Mouse (Mus musculus) ES-E14 (cell line): ENCODE data around the gene Ccdc169.

Source experiments
- CHD2 ChIP-seq: IDR thresholded peaks from 2 replicates; pipeline ENCODE4 v1.6.1; 2014; ENCODE audit warnings: mild to moderate bottlenecking, low read depth, low read length, inconsistent platforms
- ZNF384 ChIP-seq: IDR thresholded peaks from 2 replicates; pipeline ENCODE4 v1.6.1; 2012; ENCODE audit warnings: low read depth, low read length, inconsistent platforms

DNA sequence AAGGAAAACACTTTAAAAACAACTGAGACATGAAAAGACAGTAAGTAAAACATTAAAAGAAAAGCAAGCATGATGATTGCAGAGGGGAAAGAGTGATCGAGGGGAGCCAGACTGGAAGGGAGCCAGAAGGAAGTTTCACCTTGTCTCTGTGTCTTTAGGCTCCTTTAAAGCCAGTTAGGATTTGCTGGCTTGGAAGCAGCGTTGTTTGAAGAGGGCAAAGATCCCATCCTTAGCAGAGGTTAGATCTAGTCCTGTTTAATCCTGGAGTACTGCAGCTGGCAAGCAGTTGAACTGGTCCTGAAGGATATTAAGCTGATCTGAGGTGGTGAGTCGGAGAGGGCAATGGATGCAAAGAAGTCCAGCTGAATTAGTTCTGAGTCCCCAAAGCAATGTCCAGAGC is 48.3 kb upstream of the Ccdc169 start:
- TF ChIP-seq CHD2: no peak
- TF ChIP-seq ZNF384: no peak
